Mouse (Mus musculus) effector memory CD4-positive, alpha-beta T cell, adult 5 months (primary cell): ENCODE data around the gene Atp1b2. TPM values are rescaled to one million over a fixed set of nuclear protein-coding genes. Genes with fewer than 3 reads are reported as not detected.

Source experiments
- polyA plus RNA-seq: library from polyadenylated mRNA; unstranded; fragments of 100-300 nt; shearing (Covaris generic); gene quantifications from one replicate; pipeline ENCODE4 v1.2.1, GENCODE M21; 2017

Gene Atp1b2
- polyA plus RNA-seq, result not detected

GRCm38 (mm10) chr11:69605726-69606490, at the start of gene Atp1b2:
Gene Atp1b2 (minus strand): TSS chr11:69605942.

GRCm38 (mm10) chr11:69632284-69633089, 26.7 kb upstream of the Atp1b2 start, which contains the start of gene Fxr2:
Gene Fxr2 (plus strand): TSS chr11:69632990.

DNA sequence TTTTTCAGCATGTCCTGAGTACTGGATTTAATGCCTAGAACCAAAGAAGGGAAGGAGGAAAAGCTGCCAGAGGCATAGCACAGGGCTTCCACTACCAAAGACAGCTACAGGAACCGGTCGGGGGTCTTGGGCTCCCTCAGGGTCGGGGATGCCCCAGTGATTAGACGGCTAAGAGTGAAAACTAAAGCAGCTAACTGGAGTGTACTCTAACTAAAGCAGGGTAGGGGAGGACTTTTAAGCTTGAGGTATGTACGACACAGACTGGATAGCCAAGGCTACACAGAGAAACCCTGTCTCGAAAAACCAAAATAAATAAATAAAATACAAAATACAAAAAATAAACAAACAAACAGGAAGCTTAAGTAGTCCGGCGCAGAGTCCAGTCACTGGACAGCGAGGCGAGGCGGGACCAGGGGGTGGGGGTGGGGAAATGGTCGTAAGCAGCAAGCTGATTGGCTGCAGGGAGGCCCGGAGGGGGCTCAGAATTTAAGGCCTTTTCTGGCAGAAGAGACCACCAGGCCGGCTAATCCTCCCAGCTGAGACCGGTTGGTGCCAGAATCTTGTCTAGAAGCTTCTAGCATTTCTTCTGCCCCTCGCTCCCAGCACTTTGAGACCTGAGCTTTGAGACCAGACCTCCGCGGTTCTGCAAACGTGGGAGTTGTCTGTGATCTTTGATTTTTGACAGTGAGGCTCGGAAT, 16.0 kb upstream of the Atp1b2 start, which contains the start of gene Sat2:
TSS of gene Sat2 (plus strand) at position 454 of the 698 bp plus-strand sequence.

DNA sequence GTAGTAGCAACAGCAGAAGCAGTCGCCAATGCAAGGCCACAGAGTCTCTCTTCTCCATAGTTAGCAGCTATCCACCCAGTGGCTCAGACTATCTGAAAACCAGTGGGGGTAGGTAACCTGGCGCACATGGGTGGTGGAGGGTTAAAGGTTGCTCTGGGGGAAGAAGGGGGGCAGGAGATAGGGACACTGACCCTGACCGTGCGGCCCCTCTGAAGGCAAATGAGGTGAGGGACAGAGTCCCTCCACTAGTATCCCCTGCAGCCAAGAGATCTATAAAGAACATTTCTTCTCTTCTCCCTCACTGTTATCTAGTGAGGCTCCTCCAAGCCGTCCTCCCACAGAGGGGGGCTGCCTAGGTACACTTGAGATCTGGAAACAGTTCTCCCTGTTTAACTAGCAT, 12.1 kb upstream of the Atp1b2 start, which contains the start of gene Shbg:
TSS of gene Shbg (minus strand) at position 101 of the 400 bp plus-strand sequence.

GRCm38 (mm10) chr11:69580091-69580514, 25.6 kb downstream of the Atp1b2 start, which contains the start of the genes Wrap53 and Trp53:
Gene Wrap53 (minus strand): TSS chr11:69580255.
Gene Trp53 (plus strand): TSS chr11:69580359.

GRCm38 (mm10) chr11:69559851-69560765, 45.6 kb downstream of the Atp1b2 start, which contains the start of gene Efnb3:
Gene Efnb3 (minus strand): TSS chr11:69560205.

Other genes starting within 250 kb of the Atp1b2 start
- 74.2 TPM for gene Chd3, start 236.5 kb downstream of the Atp1b2 start, polyA plus RNA-seq
- gene Naa38, start 210.5 kb downstream of the Atp1b2 start, polyA plus RNA-seq, result 46.8 TPM
- gene Cyb5d1, start 210.3 kb downstream of the Atp1b2 start, polyA plus RNA-seq, result 38.9 TPM
- 2.6 TPM for gene Tmem88, start 207.7 kb downstream of the Atp1b2 start, polyA plus RNA-seq
- gene Kdm6b, start 192.3 kb downstream of the Atp1b2 start, polyA plus RNA-seq, result 49.6 TPM
- not detected for gene Dnah2, start 56.8 kb downstream of the Atp1b2 start, polyA plus RNA-seq
- not detected for gene Efnb3, start 45.7 kb downstream of the Atp1b2 start, polyA plus RNA-seq
- gene Wrap53, start 25.7 kb downstream of the Atp1b2 start, polyA plus RNA-seq, result 11.0 TPM
- gene Trp53, start 25.6 kb downstream of the Atp1b2 start, polyA plus RNA-seq, result 180 TPM
- gene Shbg, start 12.0 kb upstream of the Atp1b2 start, polyA plus RNA-seq, result not detected
- not detected for gene Sat2, start 16.1 kb upstream of the Atp1b2 start, polyA plus RNA-seq
- 70.3 TPM for gene Fxr2, start 27.0 kb upstream of the Atp1b2 start, polyA plus RNA-seq
- gene Sox15, start 49.4 kb upstream of the Atp1b2 start, polyA plus RNA-seq, result not detected
- gene Mpdu1, start 56.7 kb upstream of the Atp1b2 start, polyA plus RNA-seq, result 39.4 TPM
- gene Cd68, start 60.2 kb upstream of the Atp1b2 start, polyA plus RNA-seq, result 4.3 TPM
- 908 TPM for gene Eif4a1, start 66.5 kb upstream of the Atp1b2 start, polyA plus RNA-seq
- gene Senp3, start 76.1 kb upstream of the Atp1b2 start, polyA plus RNA-seq, result 32.0 TPM
- not detected for gene Tnfsf13, start 79.8 kb upstream of the Atp1b2 start, polyA plus RNA-seq
- not detected for gene Tnfsf12, start 89.9 kb upstream of the Atp1b2 start, polyA plus RNA-seq
- gene Tnfsfm13, start 90.2 kb upstream of the Atp1b2 start, polyA plus RNA-seq, result not detected
- 60.5 TPM for gene Polr2a, start 152.7 kb upstream of the Atp1b2 start, polyA plus RNA-seq
- gene Slc35g3, start 156.0 kb upstream of the Atp1b2 start, polyA plus RNA-seq, result not detected
- 7.6 TPM for gene Zbtb4, start 160.0 kb upstream of the Atp1b2 start, polyA plus RNA-seq
- 1.4 TPM for gene Chrnb1, start 190.0 kb upstream of the Atp1b2 start, polyA plus RNA-seq
- not detected for gene Fgf11, start 195.9 kb upstream of the Atp1b2 start, polyA plus RNA-seq
- not detected for gene Tmem102, start 199.7 kb upstream of the Atp1b2 start, polyA plus RNA-seq
- not detected for gene Gm39566, start 209.4 kb upstream of the Atp1b2 start, polyA plus RNA-seq
- gene Spem2, start 212.5 kb upstream of the Atp1b2 start, polyA plus RNA-seq, result not detected
- not detected for gene Spem1, start 216.2 kb upstream of the Atp1b2 start, polyA plus RNA-seq
- not detected for gene Nlgn2, start 231.8 kb upstream of the Atp1b2 start, polyA plus RNA-seq
- 42.5 TPM for gene Tmem256, start 232.6 kb upstream of the Atp1b2 start, polyA plus RNA-seq
- gene Plscr3, start 240.4 kb upstream of the Atp1b2 start, polyA plus RNA-seq, result 9.2 TPM